Mouse (Mus musculus): ENCODE data around the gene Fmod. TPM values are rescaled to one million over a fixed set of nuclear protein-coding genes. Genes with fewer than 3 reads are reported as not detected.

The Fmod gene
- polyA plus RNA-seq, 1 experiment from 2014 or later, result 2.2 TPM

GRCm38 (mm10) chr1:134065241-134065809 is 28.3 kb downstream of the Fmod start:
- Histone ChIP-seq H3K4me3 (replicated peaks) (no peak overlapping the region), H3K9me3 (replicated peaks) (no peaks in the 10 kb centered on the region), H3K9ac (0 out of 2 replicates have a peak overlapping the region, but pooled peaks have one; percentile 11), H3K4me1 (replicated peaks) (peaks cover 90% of the 10 kb centered on the region), H3K27me3 (peaks cover 64% of the 10 kb centered on the region), H3K36me3 (no peaks in the 10 kb centered on the region), H3K27ac (peak overlapping the region; percentile 82), H3K4me2 (no peak overlapping the region)
- 22% methylated on average over 4 of the region's 4 CpGs for WGBS (ENCODE audit: insufficient replicate concordance)
- no peak for DNase-seq
- peak; percentile 4; the same call in 1 of the 2 replicates for ATAC-seq (ENCODE audit: low read depth)

- H3K36me3 ChIP-seq, result no peaks in the 10 kb centered on the region
- no peak for DNase-seq
- H3K4me1 ChIP-seq (replicated peaks), result peaks cover 91% of the 10 kb centered on the region
- H3K4me3 ChIP-seq (replicated peaks), result no peak overlapping the region
- H3K9ac ChIP-seq, result 0 out of 2 replicates have a peak overlapping the region, but pooled peaks have one; percentile 15
- ATAC-seq (ENCODE audit: low read depth), result no peak
- WGBS (ENCODE audit: insufficient replicate concordance), result 55% methylated on average over 3 of the region's 3 CpGs
- H3K4me2 ChIP-seq, result peak overlapping the region; percentile 19; the same call in 1 of the 2 replicates
- peaks cover 60% of the 10 kb centered on the region for H3K27me3 ChIP-seq
- H3K9me3 ChIP-seq (replicated peaks), result no peaks in the 10 kb centered on the region
- H3K27ac ChIP-seq, result peak overlapping the region; percentile 54
Measured at GRCm38 (mm10) chr1:134066554-134066953, 29.5 kb downstream of the Fmod start.

- 14% methylated on average over 8 of the region's 8 CpGs for WGBS (ENCODE audit: insufficient replicate concordance)
- peak overlapping the region; percentile 54; the same call in 1 of the 2 replicates for H3K27ac ChIP-seq
- H3K4me1 ChIP-seq (replicated peaks), result peaks cover 91% of the 10 kb centered on the region
- DNase-seq (no peak), ATAC-seq (ENCODE audit: low read depth) (0 out of 2 replicates have a peak, but pooled peaks have one; percentile 11)
- H3K9ac ChIP-seq, result peak overlapping the region; percentile 15; the same call in 1 of the 2 replicates
- no peak overlapping the region for H3K4me3 ChIP-seq (replicated peaks)
- H3K36me3 ChIP-seq, result no peaks in the 10 kb centered on the region
- H3K27me3 ChIP-seq, result peaks cover 54% of the 10 kb centered on the region
- peak overlapping the region; percentile 19; the same call in 1 of the 2 replicates for H3K4me2 ChIP-seq
- H3K9me3 ChIP-seq (replicated peaks), result no peaks in the 10 kb centered on the region
Measured at GRCm38 (mm10) chr1:134067143-134067619, 30.1 kb downstream of the Fmod start.

- H3K27me3 ChIP-seq, result peaks cover 24% of the 10 kb centered on the region
- ATAC-seq (ENCODE audit: low read depth) (no peak), DNase-seq (no peak)
- WGBS (ENCODE audit: insufficient replicate concordance), result 72% methylated on average over 8 of the region's 8 CpGs
- H3K9me3 ChIP-seq (replicated peaks), result no peaks in the 10 kb centered on the region
- peaks cover 12% of the 10 kb centered on the region for H3K36me3 ChIP-seq
- peak overlapping the region; percentile 7; the same call in 1 of the 2 replicates for H3K4me2 ChIP-seq
- H3K4me1 ChIP-seq (replicated peaks), result peaks cover 91% of the 10 kb centered on the region
- peak overlapping the region; percentile 100 for H3K27ac ChIP-seq
- no peak overlapping the region for H3K4me3 ChIP-seq (replicated peaks)
- H3K9ac ChIP-seq, result no peak overlapping the region; the same call in none of the 2 replicates
Measured at GRCm38 (mm10) chr1:134070099-134070669, 33.1 kb downstream of the Fmod start.

GRCm38 (mm10) chr1:134071411-134072018 is 34.5 kb downstream of the Fmod start:
- 41% methylated on average over 10 of the region's 10 CpGs for WGBS (ENCODE audit: insufficient replicate concordance)
- no peaks in the 10 kb centered on the region for H3K9me3 ChIP-seq (replicated peaks)
- H3K9ac ChIP-seq, result peak overlapping the region; percentile 98
- peak overlapping the region; percentile 100 for H3K27ac ChIP-seq
- peak overlapping the region; percentile 6; the same call in 1 of the 2 replicates for H3K4me3 ChIP-seq (replicated peaks)
- peaks cover 93% of the 10 kb centered on the region for H3K4me1 ChIP-seq (replicated peaks)
- peak overlapping the region; percentile 90 for H3K4me2 ChIP-seq
- H3K36me3 ChIP-seq, result peaks cover 25% of the 10 kb centered on the region
- ATAC-seq (ENCODE audit: low read depth), result no peak
- peaks cover 12% of the 10 kb centered on the region for H3K27me3 ChIP-seq
- DNase-seq, result peak; percentile 51

- WGBS (ENCODE audit: insufficient replicate concordance), result 16% methylated on average over 6 of the region's 6 CpGs
- H3K27ac ChIP-seq, result peak overlapping the region; percentile 100
- DNase-seq, result peak; percentile 88
- no peaks in the 10 kb centered on the region for H3K9me3 ChIP-seq (replicated peaks)
- peak overlapping the region; percentile 87 for H3K4me3 ChIP-seq (replicated peaks)
- peak overlapping the region; percentile 98 for H3K9ac ChIP-seq
- H3K4me1 ChIP-seq (replicated peaks), result peaks cover 91% of the 10 kb centered on the region
- peak overlapping the region; percentile 90 for H3K4me2 ChIP-seq
- peak; percentile 91 for ATAC-seq (ENCODE audit: low read depth)
- peaks cover 39% of the 10 kb centered on the region for H3K36me3 ChIP-seq
- no peaks in the 10 kb centered on the region for H3K27me3 ChIP-seq
Measured at GRCm38 (mm10) chr1:134073061-134073564, 36.1 kb downstream of the Fmod start.

- ATAC-seq (ENCODE audit: low read depth) (no peak), DNase-seq (no peak)
- WGBS (ENCODE audit: insufficient replicate concordance), result 45% methylated on average over 1 of the region's 1 CpGs
- no peaks in the 10 kb centered on the region for H3K9me3 ChIP-seq (replicated peaks)
- H3K4me3 ChIP-seq (replicated peaks), result peak overlapping the region; percentile 87
- H3K36me3 ChIP-seq, result peaks cover 39% of the 10 kb centered on the region
- no peaks in the 10 kb centered on the region for H3K27me3 ChIP-seq
- H3K27ac ChIP-seq, result peak overlapping the region; percentile 100
- peak overlapping the region; percentile 90 for H3K4me2 ChIP-seq
- peak overlapping the region; percentile 98 for H3K9ac ChIP-seq
- peaks cover 91% of the 10 kb centered on the region for H3K4me1 ChIP-seq (replicated peaks)
Measured at GRCm38 (mm10) chr1:134073658-134074057, 36.6 kb downstream of the Fmod start.

GRCm38 (mm10) chr1:134074184-134074583 is 37.1 kb downstream of the Fmod start:
- H3K4me1 ChIP-seq (replicated peaks), result peaks cover 90% of the 10 kb centered on the region
- peak overlapping the region; percentile 100 for H3K27ac ChIP-seq
- peaks cover 39% of the 10 kb centered on the region for H3K36me3 ChIP-seq
- H3K9ac ChIP-seq, result peak overlapping the region; percentile 98
- H3K9me3 ChIP-seq (replicated peaks), result no peaks in the 10 kb centered on the region
- ATAC-seq (ENCODE audit: low read depth) (no peak), DNase-seq (no peak)
- peak overlapping the region; percentile 87 for H3K4me3 ChIP-seq (replicated peaks)
- peak overlapping the region; percentile 90 for H3K4me2 ChIP-seq
- 65% methylated on average over 3 of the region's 3 CpGs for WGBS (ENCODE audit: insufficient replicate concordance)
- H3K27me3 ChIP-seq, result no peaks in the 10 kb centered on the region

GRCm38 (mm10) chr1:134074606-134075005 is 37.6 kb downstream of the Fmod start:
- no peak for DNase-seq
- peak overlapping the region; percentile 100 for H3K27ac ChIP-seq
- H3K9ac ChIP-seq, result peak overlapping the region; percentile 98
- H3K9me3 ChIP-seq (replicated peaks), result no peaks in the 10 kb centered on the region
- peaks cover 39% of the 10 kb centered on the region for H3K36me3 ChIP-seq
- no peaks in the 10 kb centered on the region for H3K27me3 ChIP-seq
- peak overlapping the region; percentile 87 for H3K4me3 ChIP-seq (replicated peaks)
- no peak for ATAC-seq (ENCODE audit: low read depth)
- WGBS (ENCODE audit: insufficient replicate concordance), result 90% methylated on average over 10 of the region's 10 CpGs
- H3K4me1 ChIP-seq (replicated peaks), result peaks cover 90% of the 10 kb centered on the region
- peak overlapping the region; percentile 90 for H3K4me2 ChIP-seq

GRCm38 (mm10) chr1:134075532-134075931 is 38.5 kb downstream of the Fmod start:
- DNase-seq (no peak), ATAC-seq (ENCODE audit: low read depth) (no peak)
- Histone ChIP-seq H3K4me1 (replicated peaks) (peaks cover 90% of the 10 kb centered on the region), H3K36me3 (peaks cover 39% of the 10 kb centered on the region), H3K9me3 (replicated peaks) (no peaks in the 10 kb centered on the region), H3K4me3 (replicated peaks) (peak overlapping the region; percentile 87), H3K27me3 (no peaks in the 10 kb centered on the region), H3K4me2 (peak overlapping the region; percentile 90), H3K27ac (peak overlapping the region; percentile 100), H3K9ac (peak overlapping the region; percentile 98)
- 89% methylated on average over 8 of the region's 8 CpGs for WGBS (ENCODE audit: insufficient replicate concordance)

GRCm38 (mm10) chr1:134076789-134077188 is 39.7 kb downstream of the Fmod start:
- peak overlapping the region; percentile 90 for H3K4me2 ChIP-seq
- peaks cover 39% of the 10 kb centered on the region for H3K36me3 ChIP-seq
- H3K4me3 ChIP-seq (replicated peaks), result peak overlapping the region; percentile 87
- H3K27me3 ChIP-seq, result no peaks in the 10 kb centered on the region
- ATAC-seq (ENCODE audit: low read depth) (no peak), DNase-seq (no peak)
- H3K9ac ChIP-seq, result peak overlapping the region; percentile 98
- H3K9me3 ChIP-seq (replicated peaks), result no peaks in the 10 kb centered on the region
- H3K27ac ChIP-seq, result peak overlapping the region; percentile 100
- 74% methylated on average over 2 of the region's 2 CpGs for WGBS (ENCODE audit: insufficient replicate concordance)
- peaks cover 90% of the 10 kb centered on the region for H3K4me1 ChIP-seq (replicated peaks)
